In genomic region chr13:107069061-107069460, GRCm38 (mm10) we compare ENCODE assay signal across 23 mouse cellular contexts.
"Had no signal": no experiment of that assay in that cellular context is flagged by ENCODE, and none has a peak within 500 bp of the region (broad histone marks: within the 10 kb centered on the region; RNA-seq: fewer than 3 reads in every experiment).

No protein-coding gene starts in this region.

- H3K4me2 ChIP-seq: heart, embryonic 12.5 days; hindbrain, embryonic 12.5 days; hindbrain, embryonic 14.5 days; intestine, embryonic 15.5 days; limb, embryonic 12.5 days; liver, embryonic 13.5 days had no signal

- ATAC-seq: hindbrain, embryonic 16.5 days; inflammation-experienced regulatory T-cells, adult 6 months; intestine, embryonic 15.5 days; intestine, postnatal 0 days had no signal

- H3K27me3 ChIP-seq: heart, embryonic 12.5 days; intestine, embryonic 15.5 days; limb, embryonic 12.5 days; liver, embryonic 13.5 days had no signal

- H3K27ac ChIP-seq: heart, embryonic 10.5 days; hindbrain, embryonic 10.5 days; hindbrain, embryonic 12.5 days; hindbrain, embryonic 14.5 days; intestine, embryonic 15.5 days; layer of hippocampus, adult 2 months; left cerebral cortex, adult 2 months; limb, embryonic 10.5 days; limb, embryonic 12.5 days had no signal

- H3K4me3 ChIP-seq: heart, embryonic 10.5 days; heart, embryonic 12.5 days; hindbrain, embryonic 10.5 days; hindbrain, embryonic 12.5 days; intestine, embryonic 15.5 days; layer of hippocampus, adult 2 months; left cerebral cortex, adult 2 months; limb, embryonic 10.5 days; limb, embryonic 12.5 days; liver, embryonic 13.5 days had no signal

- H3K9ac ChIP-seq: heart, embryonic 12.5 days; hindbrain, embryonic 12.5 days; hindbrain, embryonic 14.5 days; intestine, embryonic 15.5 days; limb, embryonic 12.5 days; liver, embryonic 13.5 days had no signal

- DNase-seq: gastrocnemius, postnatal 14 days; gastrocnemius, postnatal 36 days; heart, adult 18-20 months; heart, postnatal 10 days; heart, postnatal 4 days; kidney, adult 18-20 months; kidney, adult 8-10 months; kidney, postnatal 14 days; kidney, postnatal 36 days; liver, embryonic 13.5 days had no signal

- H3K36me3 ChIP-seq: heart, embryonic 10.5 days; heart, embryonic 12.5 days; hindbrain, embryonic 10.5 days; hindbrain, embryonic 12.5 days; intestine, embryonic 15.5 days; limb, embryonic 10.5 days; limb, embryonic 12.5 days; liver, embryonic 13.5 days had no signal

- H3K9me3 ChIP-seq: heart, embryonic 10.5 days; heart, embryonic 12.5 days; hindbrain, embryonic 12.5 days; intestine, embryonic 15.5 days; limb, embryonic 10.5 days; limb, embryonic 12.5 days; liver, embryonic 13.5 days had no signal
